ENCODE assay signal across 12 mouse cellular contexts in the genomic region with DNA sequence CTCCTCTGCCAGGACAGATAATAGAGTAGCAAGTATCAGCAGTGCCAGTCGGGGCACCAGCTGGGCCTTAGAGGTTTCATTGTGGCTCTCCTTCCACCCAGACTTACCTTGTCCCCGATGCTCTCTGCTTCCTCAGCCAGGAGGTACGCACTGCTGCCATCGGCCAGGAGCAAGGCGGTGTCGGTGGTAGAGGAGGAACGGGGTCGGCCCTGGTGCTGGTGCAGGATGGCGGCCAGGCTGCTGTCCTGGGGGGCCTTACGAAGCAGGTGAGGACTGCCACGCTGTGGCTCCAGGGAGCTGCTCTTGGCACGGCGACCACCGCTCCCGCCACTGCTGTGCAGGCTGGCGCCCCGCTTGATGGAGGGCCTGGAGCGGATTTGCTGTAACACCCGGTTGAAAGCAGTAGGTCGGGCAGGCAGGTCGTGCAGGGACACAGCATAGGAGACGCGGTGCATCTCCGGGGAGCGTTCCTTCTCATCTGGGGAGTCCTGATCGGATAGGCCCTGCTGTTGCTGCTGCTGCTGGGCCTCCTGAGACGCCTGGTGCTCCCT. TPM values are rescaled to one million over a fixed set of nuclear protein-coding genes. Genes with fewer than 3 reads are reported as not detected.
A peak's percentile ranks its signal among the peaks of the same experiment; 100 is the strongest.
DNase-seq lines count a peak whose midpoint lies in the region; ATAC-seq lines count a peak whose summit lies in the region.
"Had no signal": no experiment of that assay in that cellular context is flagged by ENCODE, and none has a peak within 500 bp of the region (broad histone marks: within the 10 kb centered on the region; RNA-seq: fewer than 3 reads in every experiment).

No protein-coding gene starts in this region.

- H3K9ac ChIP-seq in forebrain, embryonic 11.5 days (ENCODE audit: low read length): no peak overlapping the region
- no peak overlapping the region for H3K9ac ChIP-seq in liver, embryonic 11.5 days (ENCODE audit: low read depth, low read length)
- H3K9ac ChIP-seq: forebrain, postnatal 0 days; neural tube, embryonic 13.5 days; stomach, embryonic 15.5 days had no signal

- 0 out of 2 replicates have a peak, but pooled peaks cover 5% of the 10 kb centered on the region for H3K4me1 ChIP-seq in forebrain, embryonic 11.5 days (replicated peaks; ENCODE audit: control insufficient read depth, insufficient read depth, low read length)
- peaks cover 49% of the 10 kb centered on the region for H3K4me1 ChIP-seq in forebrain, embryonic 10.5 days
- H3K4me1 ChIP-seq in liver, embryonic 11.5 days (replicated peaks; ENCODE audit: control insufficient read depth, insufficient read depth, low read length): peaks cover 84% of the 10 kb centered on the region

- no peak overlapping the region for H3K4me2 ChIP-seq in forebrain, embryonic 11.5 days (ENCODE audit: low read depth, low read length, severe bottlenecking)
- no peak overlapping the region for H3K4me2 ChIP-seq in liver, embryonic 11.5 days
- H3K4me2 ChIP-seq: neural tube, embryonic 13.5 days; stomach, embryonic 15.5 days had no signal

- DNase-seq in forebrain, embryonic 11.5 days (ENCODE audit: low spot score): peak; percentile 46
- DNase-seq in forebrain, embryonic 10.5 days (ENCODE audit: extremely low spot score, low spot score): no peak
- DNase-seq in liver: peak; percentile 18
- DNase-seq in liver, embryonic 11.5 days (ENCODE audit: low spot score): no peak
- peak; percentile 46 for DNase-seq in cerebellum, adult 9-10 months
- no peak for DNase-seq in adrenal gland, postnatal 4 days (ENCODE audit: low spot score in 2 of 2)
- DNase-seq: forebrain, postnatal 0 days; kidney, adult 8-10 months; thymus, postnatal 4 days had no signal

- no peaks in the 10 kb centered on the region for H3K9me3 ChIP-seq in forebrain, embryonic 11.5 days (ENCODE audit: control insufficient read depth, low read length)
- H3K9me3 ChIP-seq in forebrain, embryonic 10.5 days: no peaks in the 10 kb centered on the region
- no peaks in the 10 kb centered on the region for H3K9me3 ChIP-seq in liver, embryonic 11.5 days (ENCODE audit: control insufficient read depth, low read length)
- H3K9me3 ChIP-seq: neural tube, embryonic 13.5 days; stomach, embryonic 15.5 days had no signal

- ATAC-seq in forebrain, embryonic 11.5 days (replicated peaks; ENCODE audit: low FRiP score): no peak
- ATAC-seq in liver, embryonic 11.5 days (replicated peaks; ENCODE audit: low FRiP score): no peak
- peak; percentile 40 for ATAC-seq in megakaryocyte-erythroid progenitor cell, adult 5-6 weeks (replicated peaks; ENCODE audit: low FRiP score, low TSS enrichment, poor library complexity, severe bottlenecking)
- ATAC-seq: forebrain, postnatal 0 days had no signal

- WGBS in forebrain, embryonic 11.5 days: 89% methylated on average over 27 of the region's 27 CpGs
- 88% methylated on average over 27 of the region's 27 CpGs for WGBS in forebrain, embryonic 10.5 days
- WGBS in liver, embryonic 11.5 days: 86% methylated on average over 27 of the region's 27 CpGs

- no peaks in the 10 kb centered on the region; the same call in 1 of the 2 replicates for H3K36me3 ChIP-seq in forebrain, embryonic 11.5 days (ENCODE audit: control insufficient read depth, insufficient read depth, low read length)
- H3K36me3 ChIP-seq in forebrain, embryonic 10.5 days (replicated peaks): peaks cover 69% of the 10 kb centered on the region
- peaks cover 3% of the 10 kb centered on the region for H3K36me3 ChIP-seq in liver, embryonic 11.5 days (ENCODE audit: control insufficient read depth, insufficient read depth, low read length)
- H3K36me3 ChIP-seq: stomach, embryonic 15.5 days had no signal

- no peaks in the 10 kb centered on the region for H3K27me3 ChIP-seq in forebrain, embryonic 11.5 days (ENCODE audit: control insufficient read depth, insufficient read depth, low read length)
- no peaks in the 10 kb centered on the region for H3K27me3 ChIP-seq in forebrain, embryonic 10.5 days (ENCODE audit: poor library complexity, severe bottlenecking)
- H3K27me3 ChIP-seq in liver, embryonic 11.5 days (replicated peaks; ENCODE audit: control insufficient read depth, insufficient read depth, low read length): no peaks in the 10 kb centered on the region
- H3K27me3 ChIP-seq: neural tube, embryonic 13.5 days; stomach, embryonic 15.5 days had no signal

- no peak overlapping the region for H3K27ac ChIP-seq in forebrain, embryonic 11.5 days (ENCODE audit: low read depth, low read length)
- H3K27ac ChIP-seq in forebrain, embryonic 10.5 days: no peak overlapping the region
- no peak overlapping the region for H3K27ac ChIP-seq in liver, embryonic 11.5 days (ENCODE audit: low read depth, low read length)
- H3K27ac ChIP-seq: neural tube, embryonic 13.5 days; stomach, embryonic 15.5 days had no signal

- no peak overlapping the region for H3K4me3 ChIP-seq in forebrain, embryonic 11.5 days (ENCODE audit: low read depth, low read length)
- H3K4me3 ChIP-seq in forebrain, embryonic 10.5 days: no peak overlapping the region
- no peak overlapping the region for H3K4me3 ChIP-seq in liver, embryonic 11.5 days (ENCODE audit: low read depth, low read length)
- H3K4me3 ChIP-seq: neural tube, embryonic 13.5 days; stomach, embryonic 15.5 days had no signal

RNA-seq across cellular contexts. Expression of gene Tmcc2, which starts 10.5 kb away (rescaled TPM):
- 13.3 and 16.1 TPM in 2 replicates for polyA plus RNA-seq in forebrain, embryonic 11.5 days (2014; fragmentation: Nextera tagmentation; extraction: Ambion mirVana)
- 7.9 and 8.8 TPM in 2 replicates for polyA plus RNA-seq in forebrain, embryonic 10.5 days (2016; fragmentation: Nextera tagmentation; extraction: Ambion mirVana)
- 24.6 and 28.1 TPM in 2 replicates for polyA plus RNA-seq in liver, embryonic 11.5 days (2014; fragmentation: Nextera tagmentation; extraction: Ambion mirVana)
- 7.3 and 12.5 TPM in 2 replicates for total RNA-seq in megakaryocyte-erythroid progenitor cell, adult 5-6 weeks (2014; fragmentation: Nextera tagmentation)
- 3.2 and 4.8 TPM in 2 replicates for total RNA-seq in megakaryocyte-erythroid progenitor cell, adult 5-6 weeks (2017)
- total RNA-seq in adrenal gland, postnatal 4 days (2021): 10 to 100 TPM; 32.8 to 50.6 TPM

RNA-seq across cellular contexts. Expression of gene Dstyk, which starts 36.7 kb away (rescaled TPM):
- 13.6 and 15.7 TPM in 2 replicates for polyA plus RNA-seq in forebrain, embryonic 11.5 days (2014; fragmentation: Nextera tagmentation; extraction: Ambion mirVana)
- polyA plus RNA-seq in forebrain, embryonic 10.5 days (2016; fragmentation: Nextera tagmentation; extraction: Ambion mirVana): 14.4 and 14.9 TPM in 2 replicates
- 7.2 TPM in 2 replicates for polyA plus RNA-seq in liver, embryonic 11.5 days (2014; fragmentation: Nextera tagmentation; extraction: Ambion mirVana)
- 3.8 and 12.1 TPM in 2 replicates for total RNA-seq in megakaryocyte-erythroid progenitor cell, adult 5-6 weeks (2014; fragmentation: Nextera tagmentation)
- 5.1 and 13.9 TPM in 2 replicates for total RNA-seq in megakaryocyte-erythroid progenitor cell, adult 5-6 weeks (2017)
- total RNA-seq in adrenal gland, postnatal 4 days (2021): 10 to 100 TPM; 28.3 to 29.0 TPM

Comparison
In these comparisons a context has a peak if more than half of its experiments do, and no peak if none do; other contexts are left out.
1. DNase-seq: peak in forebrain, embryonic 11.5 days (single experiment), liver (single experiment) and cerebellum, adult 9-10 months (single experiment); none in forebrain, embryonic 10.5 days (single experiment), liver, embryonic 11.5 days (single experiment) and adrenal gland, postnatal 4 days (0 of 2).